Mouse (Mus musculus) liver, embryonic 14.5 days (tissue): ENCODE results near the gene Iqch. TPM values are rescaled to one million over a fixed set of nuclear protein-coding genes. Genes with fewer than 3 reads are reported as not detected.

Experiments used
- ATAC-seq: fragments of 200-750 bp; cut with Nextera tagmentation; 2 replicates; pipeline ENCODE4 v1.8.0; 2017; ENCODE audit warnings: moderate number of reproducible peaks, mild to moderate bottlenecking, moderate library complexity; ENCODE audit not compliant: insufficient read depth
- DNase-seq, 3 experiments: peaks; one replicate each; pipeline ENCODE4 v3.0.0-alpha.2; 2012 to 2013; ENCODE audit warnings: low read depth in 3 of 3, low spot score in 3 of 3
- H3K27ac ChIP-seq: fragments of 300-500 bp; sonication (generic); 2 replicates; pipeline ENCODE4 v1.5.1; 2014; ENCODE audit warnings: moderate library complexity, mild to moderate bottlenecking, control low read depth, inconsistent platforms
- H3K27me3 ChIP-seq: fragments of 300-500 bp; sonication (generic); 2 replicates; pipeline ENCODE4 v1.6.1; 2014; ENCODE audit warnings: mild to moderate bottlenecking, low read length, moderate library complexity; ENCODE audit not compliant: control insufficient read depth, insufficient read depth
- H3K36me3 ChIP-seq: fragments of 300-500 bp; sonication (generic); replicated peaks from 2 replicates; pipeline ENCODE4 v1.6.1; 2014; ENCODE audit warnings: low read depth; ENCODE audit not compliant: control insufficient read depth, insufficient read depth
- H3K4me1 ChIP-seq, 2 experiments: fragments of 200-500 bp in 1 of 2; fragments of 300-500 bp in 1 of 2; sonication (generic) in 1 of 2; replicated peaks; 2 replicates each; pipeline ENCODE4 v1.6.1; 2012 to 2014; ENCODE audit warnings: antibody characterized with exemption in 1 of 2, inconsistent platforms in 1 of 2, low read length in 1 of 2; ENCODE audit not compliant: control insufficient read depth in 2 of 2, insufficient read depth in 2 of 2
- H3K4me2 ChIP-seq: fragments of 300-500 bp; sonication (generic); 2 replicates; pipeline ENCODE4 v1.6.1; 2014; ENCODE audit warnings: low read depth, mild to moderate bottlenecking, control low read depth, moderate library complexity
- H3K4me3 ChIP-seq, 2 experiments: fragments of 200-500 bp in 1 of 2; fragments of 300-500 bp in 1 of 2; sonication (generic) in 1 of 2; 2 replicates each; pipeline ENCODE4 v1.5.1; 2012 to 2014; ENCODE audit warnings: low read depth in 2 of 2, low read length in 2 of 2, mild to moderate bottlenecking in 2 of 2, control low read depth in 1 of 2, inconsistent platforms in 1 of 2, moderate library complexity in 1 of 2; ENCODE audit not compliant: insufficient read depth in 1 of 2
- H3K9ac ChIP-seq: fragments of 300-500 bp; sonication (generic); replicated peaks from 2 replicates; pipeline ENCODE4 v1.6.1; 2014; ENCODE audit warnings: mild to moderate bottlenecking, control low read depth, moderate library complexity
- H3K9me3 ChIP-seq: fragments of 300-500 bp; sonication (generic); 2 replicates; pipeline ENCODE4 v1.6.1; 2016; ENCODE audit warnings: low read length, mixed read lengths; ENCODE audit not compliant: control insufficient read depth
- CTCF ChIP-seq: IDR thresholded peaks from 2 replicates; pipeline ENCODE4 v1.5.1; 2016; ENCODE audit warnings: antibody characterized with exemption, low read depth, control low read depth
- EP300 ChIP-seq: IDR thresholded peaks from 2 replicates; pipeline ENCODE4 v1.6.1; 2016; ENCODE audit warnings: antibody characterized with exemption, low read depth
- WGBS: fragments of 180-500 bp; shearing (Covaris S2); extraction: QIAGEN DNeasy Blood & Tissue Kit; methylation state at CpG from one replicate; pipeline ENCODE4 v1.1.7; 2014; ENCODE audit not compliant: insufficient replicate concordance; 5-methylcytosine and 5-hydroxymethylcytosine counted together
- polyA plus RNA-seq, 2 experiments: library from polyadenylated mRNA; depleted of rRNA in 1 of 2; stranded (reverse) in 1 of 2; unstranded in 1 of 2; fragments of >200 nt; fragmentation: Nextera tagmentation in 1 of 2; extraction: Ambion mirVana in 1 of 2; gene quantifications; 2 replicates each; pipeline versions ENCODE4 v1.2.1 to v1.2.3; 2012 to 2014

Iqch gene
- polyA plus RNA-seq, 2 experiments = not detected

GRCm38 (mm10) chr9:63399463-63399815 lies 202.9 kb downstream of the Iqch start:
- TF ChIP-seq EP300 (no peak), CTCF (no peak)
- Histone ChIP-seq H3K27ac (peak overlapping the region; percentile 41), H3K4me2 (peak overlapping the region; percentile 90), H3K9ac (peak overlapping the region; percentile 71), H3K9me3 (no peaks in the 10 kb centered on the region), H3K27me3 (no peaks in the 10 kb centered on the region), H3K36me3 (no peaks in the 10 kb centered on the region), H3K4me3 (peak overlapping the region; percentile 76 to 93), H3K4me1 (peaks cover 6 to 9% of the 10 kb centered on the region in 2 experiments)
- 2% methylated on average over 8 of the region's 8 CpGs for WGBS
- ATAC-seq (peak; percentile 29; the same call in 1 of the 2 replicates), DNase-seq (no peak)

- peak within 1 kb of the TSS; percentile 89 for H3K9ac ChIP-seq
- DNase-seq (peak; percentile 85 to 91 (median 86)), ATAC-seq (peak; percentile 99)
- TF ChIP-seq EP300 (no peak), CTCF (peak; percentile 12)
- no peaks in the 10 kb centered on the region for H3K9me3 ChIP-seq
- under 1% methylated on average over 73 of the region's 74 CpGs for WGBS
- H3K36me3 ChIP-seq = no peaks in the 10 kb centered on the region
- peak within 1 kb of the TSS; percentile 90 for H3K4me2 ChIP-seq
- H3K27me3 ChIP-seq = no peaks in the 10 kb centered on the region
- peak within 1 kb of the TSS; percentile 90 to 93 for H3K4me3 ChIP-seq
- H3K27ac ChIP-seq = peak within 1 kb of the TSS; percentile 78
- peaks cover 6 to 9% of the 10 kb centered on the region in 2 experiments for H3K4me1 ChIP-seq
These were observed 203.5 kb downstream of the Iqch start, which contains the start of gene 2300009A05Rik for GRCm38 (mm10) chr9:63398611-63399462. Gene 2300009A05Rik, minus strand, starts transcription at chr9:63399246.

GRCm38 (mm10) chr9:63395612-63396011 lies 206.7 kb downstream of the Iqch start:
- no peak overlapping the region for H3K4me3 ChIP-seq
- DNase-seq (no peak), ATAC-seq (no peak)

GRCm38 (mm10) chr9:63391307-63391706 lies 211.0 kb downstream of the Iqch start:
- H3K27me3 ChIP-seq = no peaks in the 10 kb centered on the region
- no peak overlapping the region for H3K27ac ChIP-seq
- TF ChIP-seq EP300 (no peak), CTCF (no peak)
- 32% methylated on average over 2 of the region's 2 CpGs for WGBS
- H3K9ac ChIP-seq = no peak overlapping the region
- H3K4me1 ChIP-seq = peaks cover 0 to 2% of the 10 kb centered on the region in 2 experiments; a peak in 1 of 4 replicates
- no peak for DNase-seq
- no peaks in the 10 kb centered on the region for H3K9me3 ChIP-seq
- no peak overlapping the region for H3K4me3 ChIP-seq
- no peaks in the 10 kb centered on the region for H3K36me3 ChIP-seq
- no peak for ATAC-seq
- no peak overlapping the region for H3K4me2 ChIP-seq

More at GRCm38 (mm10) chr9:63395612-63396011, 206.7 kb downstream of the Iqch start:
- Histone ChIP-seq H3K4me1 (peaks cover 6 to 9% of the 10 kb centered on the region in 2 experiments), H3K27ac (no peak overlapping the region), H3K9ac (no peak overlapping the region), H3K4me2 (no peak overlapping the region), H3K9me3 (no peaks in the 10 kb centered on the region), H3K27me3 (no peaks in the 10 kb centered on the region), H3K36me3 (no peaks in the 10 kb centered on the region)
- no peak for TF ChIP-seq EP300
- no peak for TF ChIP-seq CTCF
- 69% methylated on average over 7 of the region's 7 CpGs for WGBS

- H3K9me3 ChIP-seq = no peaks in the 10 kb centered on the region
- no peaks in the 10 kb centered on the region for H3K27me3 ChIP-seq
- no peak overlapping the region for H3K9ac ChIP-seq
- no peak overlapping the region for H3K4me3 ChIP-seq
- DNase-seq (no peak), ATAC-seq (no peak)
- 62% methylated on average over 4 of the region's 4 CpGs for WGBS
- TF ChIP-seq CTCF (no peak), EP300 (no peak)
- H3K27ac ChIP-seq = no peak overlapping the region
- no peak overlapping the region for H3K4me2 ChIP-seq
- H3K36me3 ChIP-seq = no peaks in the 10 kb centered on the region
- H3K4me1 ChIP-seq = peaks cover 8 to 9% of the 10 kb centered on the region in 2 experiments
These were observed 219.5 kb downstream of the Iqch start for GRCm38 (mm10) chr9:63382761-63383160.
